Mouse (Mus musculus) frontal cortex, postnatal 25 days (tissue): Measurements from ENCODE around the gene Mark2.

ENCODE experiments used
- DNase-seq, 2 experiments: peaks; one replicate each; pipeline ENCODE4 v3.0.0; 2022; ENCODE audit warnings: low spot score in 2 of 2

Mark2 gene

DNA sequence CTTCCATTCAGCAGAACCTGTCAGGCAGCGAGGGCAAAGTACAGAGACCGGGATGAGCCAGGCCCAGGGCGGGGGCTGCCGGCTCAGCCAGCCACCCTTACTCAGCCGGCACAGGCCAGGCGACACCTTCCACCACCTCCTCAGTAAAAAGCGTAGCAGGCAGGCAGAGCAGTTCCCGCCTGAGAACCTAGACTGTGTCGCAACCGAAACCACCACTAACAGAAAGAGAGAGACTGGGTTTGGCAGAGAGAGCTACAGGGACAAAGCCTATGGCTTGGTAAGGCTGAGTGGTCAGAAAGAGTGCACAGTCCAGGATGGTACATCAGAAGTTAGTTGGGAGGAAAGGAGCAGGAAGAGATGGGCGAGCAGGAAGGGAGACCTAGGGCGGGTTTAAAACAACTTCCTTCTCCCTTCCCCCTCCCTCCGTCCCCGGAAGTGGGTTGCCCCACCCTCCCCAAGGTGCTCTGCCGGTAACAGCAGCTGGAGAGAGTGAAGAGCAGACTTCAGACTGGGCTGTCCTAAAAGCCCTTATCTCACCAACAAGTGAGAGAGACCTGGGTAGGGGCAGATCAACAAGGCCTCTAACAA is 46.5 kb downstream of the Mark2 start:
- no peak for DNase-seq

GRCm38 (mm10) chr19:7294098-7294876 is 47.4 kb downstream of the Mark2 start:
- DNase-seq, result no peak

DNA sequence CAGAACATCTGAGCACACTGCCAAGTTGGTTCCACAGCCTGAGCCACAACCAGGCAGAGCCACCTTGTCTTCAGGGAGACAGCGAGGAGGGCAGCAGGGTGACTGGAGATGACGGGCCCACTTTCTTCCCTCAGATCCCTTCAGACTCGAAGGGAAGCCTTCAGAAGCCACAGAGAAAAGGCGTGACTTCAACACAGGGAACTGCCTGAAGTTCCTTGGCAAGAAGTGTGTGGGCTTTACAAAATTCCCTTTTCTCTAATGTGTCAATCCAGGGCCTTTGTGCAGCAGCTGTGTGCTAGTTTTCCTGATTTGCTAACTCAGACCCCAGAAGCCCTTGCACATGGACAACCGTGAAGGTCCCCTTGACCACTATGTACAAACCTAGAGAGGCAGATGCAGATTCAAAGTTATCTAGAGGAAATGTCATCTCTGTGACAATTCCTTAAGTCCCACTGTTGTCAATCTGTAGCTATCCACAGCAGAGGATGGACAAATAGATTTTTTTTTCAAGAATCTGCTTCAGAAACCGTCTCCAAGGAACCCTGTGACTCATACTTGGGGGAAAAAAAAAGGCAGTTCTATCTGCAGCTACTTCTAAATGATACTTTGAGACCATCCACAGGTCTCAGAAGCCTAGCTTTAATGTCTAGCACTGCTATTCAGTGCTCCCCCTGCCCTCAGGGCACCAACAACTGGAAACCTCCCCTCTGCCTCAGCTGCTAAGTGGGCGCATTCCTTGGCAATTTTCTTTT is 49.5 kb downstream of the Mark2 start:
- DNase-seq, result no peak

DNA sequence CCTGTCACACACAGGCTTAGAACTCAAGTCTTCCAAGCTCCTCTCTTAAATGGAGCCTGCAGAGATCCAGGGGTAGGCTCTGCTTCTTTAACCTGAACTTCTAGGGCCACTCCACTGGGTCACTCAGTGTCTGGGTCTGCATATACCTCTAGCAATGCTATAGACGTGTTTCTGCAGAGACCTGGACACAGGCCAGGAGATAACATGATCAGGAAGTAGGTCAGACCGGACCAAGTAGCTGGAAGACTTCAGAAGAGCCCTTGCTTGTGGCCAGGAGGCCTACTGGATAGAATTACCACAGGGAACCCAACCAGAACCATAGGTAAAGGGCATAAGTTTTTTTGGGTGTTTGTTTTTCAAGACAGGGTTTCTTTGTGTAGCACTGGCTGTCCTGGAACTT is 51.9 kb downstream of the Mark2 start:
- no peak for DNase-seq

DNA sequence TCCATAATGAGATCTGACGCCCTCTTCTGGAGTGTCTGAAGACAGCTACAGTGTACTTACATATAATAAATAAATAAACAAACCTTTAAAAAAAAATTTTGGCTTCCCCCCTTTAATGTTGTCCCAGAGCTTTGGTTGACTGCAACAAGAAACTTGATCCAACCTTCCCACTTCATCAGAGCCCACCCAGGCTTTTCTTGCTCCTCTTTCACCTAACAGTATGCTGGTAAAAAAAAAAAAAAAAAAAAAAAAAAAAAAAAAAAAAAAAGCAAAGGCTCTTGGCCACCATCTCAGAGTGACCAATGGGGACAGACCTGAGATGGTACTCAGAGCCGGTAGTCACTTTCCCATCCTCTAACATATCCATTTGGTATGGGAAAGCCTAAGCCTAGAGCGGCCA is 53.4 kb downstream of the Mark2 start:
- no peak for DNase-seq

- DNase-seq, result no peak
Observed at GRCm38 (mm10) chr19:7286563-7287315, 54.9 kb downstream of the Mark2 start.

DNA sequence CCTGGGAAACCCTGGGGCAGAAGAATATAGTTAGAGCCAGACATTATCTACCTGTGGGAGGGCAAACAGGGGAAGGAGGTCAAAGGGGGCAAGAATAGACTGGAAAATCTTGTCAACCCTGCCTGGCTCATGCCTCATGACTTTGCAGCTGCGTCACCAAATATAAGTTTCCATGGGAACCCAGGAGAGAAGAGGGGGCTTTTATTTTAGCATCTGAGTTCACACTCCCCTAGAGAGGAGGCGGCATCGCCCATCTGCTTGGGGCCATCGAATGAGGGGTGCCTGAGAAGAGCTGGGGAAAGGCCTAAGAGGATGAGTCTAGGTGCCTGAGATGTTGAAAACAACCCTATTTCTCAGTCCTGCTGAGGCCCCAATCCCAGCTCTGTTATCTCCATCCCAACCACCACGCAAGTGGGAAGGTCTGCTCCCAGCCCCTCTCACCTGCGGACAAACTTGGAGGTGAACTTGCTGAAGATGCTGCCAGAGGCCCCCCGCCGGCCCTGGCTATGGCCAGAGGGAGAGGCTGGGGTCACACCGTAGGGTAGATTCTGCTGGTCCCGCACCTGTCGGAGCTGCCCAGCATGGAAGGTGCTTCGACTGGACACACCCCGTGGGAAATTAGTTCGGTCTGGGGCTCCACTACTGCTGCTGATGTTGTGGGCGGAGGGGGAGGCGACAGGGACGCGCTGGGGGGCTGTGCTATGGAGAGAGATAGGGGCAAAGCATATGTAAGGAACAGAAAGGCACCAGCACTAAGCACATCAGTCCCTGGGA is 60.9 kb downstream of the Mark2 start:
- DNase-seq, result no peak

- DNase-seq, result no peak
Observed at GRCm38 (mm10) chr19:7279114-7279513, 62.5 kb downstream of the Mark2 start.

- DNase-seq, result no peak
Observed at GRCm38 (mm10) chr19:7278200-7278906, 63.3 kb downstream of the Mark2 start.

DNA sequence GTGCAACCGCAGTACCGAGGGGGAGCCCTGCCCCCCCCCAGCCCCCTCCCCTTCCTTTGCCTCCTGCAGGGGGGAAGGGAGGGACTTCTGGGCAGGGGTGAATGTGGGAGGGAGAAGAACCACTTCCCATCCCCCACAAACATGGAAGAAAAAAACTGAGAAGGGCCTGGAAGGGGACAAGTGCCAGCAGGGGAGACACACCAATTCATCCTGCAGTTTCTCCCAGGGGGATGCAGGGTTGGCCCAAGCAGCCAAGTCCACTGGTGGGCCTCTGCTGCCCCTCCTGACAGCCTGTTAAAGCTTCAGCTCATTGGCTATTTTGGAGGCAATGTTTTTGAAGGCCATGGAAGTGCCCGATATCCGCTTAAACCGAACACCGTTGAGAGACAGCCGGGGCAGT is 64.9 kb downstream of the Mark2 start:
- no peak for DNase-seq

DNA sequence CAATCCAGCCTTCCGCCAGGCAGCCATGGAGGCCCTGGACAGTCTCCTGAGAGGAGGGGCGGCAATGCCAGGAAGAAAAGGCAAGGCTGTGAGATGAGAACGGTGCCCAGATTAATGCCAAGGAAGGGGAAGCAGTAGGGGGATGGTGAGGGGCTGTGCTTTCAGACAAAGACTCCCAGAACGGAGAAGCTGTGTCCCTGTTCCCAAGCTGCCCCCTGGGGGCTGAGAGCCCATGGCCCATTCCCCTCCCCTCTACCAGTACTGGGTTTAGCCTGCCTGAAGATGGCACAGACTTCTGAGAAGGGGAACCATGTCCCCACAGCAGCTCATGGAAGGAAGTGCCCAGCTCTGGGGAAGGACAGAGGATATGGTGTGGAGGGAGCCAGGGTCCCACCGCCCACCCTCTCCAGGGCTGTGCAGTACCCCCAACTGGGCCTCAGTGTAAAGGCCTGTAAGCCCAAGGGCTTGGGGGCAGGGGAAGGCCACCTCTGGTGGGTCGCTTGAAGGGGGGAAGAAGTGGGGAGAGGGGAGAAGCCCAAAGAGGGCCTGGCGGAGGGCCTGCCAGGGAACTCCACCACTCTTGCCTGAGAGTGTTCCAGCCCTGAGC is 65.5 kb downstream of the Mark2 start:
- no peak for DNase-seq

DNA sequence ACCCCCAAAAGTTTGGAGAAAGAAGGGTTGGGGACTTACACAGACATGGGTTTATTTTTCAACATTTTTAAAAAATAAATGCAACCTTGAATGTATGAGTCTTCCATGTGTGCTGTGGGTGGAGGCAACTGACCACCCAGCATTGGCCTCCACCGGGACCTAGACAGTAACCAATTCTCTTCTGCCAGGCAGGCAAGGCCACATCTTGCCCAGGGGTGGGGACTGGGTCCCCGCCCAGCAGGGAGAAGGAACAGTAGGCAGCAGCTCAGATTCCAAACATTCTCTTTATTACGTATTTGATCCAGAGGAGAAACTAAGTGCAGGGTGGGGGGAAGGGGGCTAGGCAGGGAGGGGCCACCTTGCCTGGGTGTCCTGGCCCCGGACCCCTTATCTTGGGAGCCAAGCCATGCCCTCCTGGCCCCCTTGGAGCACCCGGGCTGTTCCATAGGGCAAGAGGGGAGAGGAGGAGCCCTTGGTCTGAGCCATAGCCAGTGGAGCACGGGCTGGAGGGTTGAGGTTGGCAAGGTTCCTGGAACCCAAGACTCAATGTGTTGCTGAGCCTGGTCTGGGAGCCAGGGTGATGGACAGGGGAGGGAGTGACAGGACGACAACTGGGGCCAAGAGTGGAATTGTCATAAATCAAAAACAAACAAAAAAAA is 66.4 kb downstream of the Mark2 start:
- DNase-seq, result no peak

GRCm38 (mm10) chr19:7274326-7274990 is 67.2 kb downstream of the Mark2 start:
- DNase-seq, result no peak

GRCm38 (mm10) chr19:7273486-7273885 is 68.2 kb downstream of the Mark2 start:
- DNase-seq, result no peak

DNA sequence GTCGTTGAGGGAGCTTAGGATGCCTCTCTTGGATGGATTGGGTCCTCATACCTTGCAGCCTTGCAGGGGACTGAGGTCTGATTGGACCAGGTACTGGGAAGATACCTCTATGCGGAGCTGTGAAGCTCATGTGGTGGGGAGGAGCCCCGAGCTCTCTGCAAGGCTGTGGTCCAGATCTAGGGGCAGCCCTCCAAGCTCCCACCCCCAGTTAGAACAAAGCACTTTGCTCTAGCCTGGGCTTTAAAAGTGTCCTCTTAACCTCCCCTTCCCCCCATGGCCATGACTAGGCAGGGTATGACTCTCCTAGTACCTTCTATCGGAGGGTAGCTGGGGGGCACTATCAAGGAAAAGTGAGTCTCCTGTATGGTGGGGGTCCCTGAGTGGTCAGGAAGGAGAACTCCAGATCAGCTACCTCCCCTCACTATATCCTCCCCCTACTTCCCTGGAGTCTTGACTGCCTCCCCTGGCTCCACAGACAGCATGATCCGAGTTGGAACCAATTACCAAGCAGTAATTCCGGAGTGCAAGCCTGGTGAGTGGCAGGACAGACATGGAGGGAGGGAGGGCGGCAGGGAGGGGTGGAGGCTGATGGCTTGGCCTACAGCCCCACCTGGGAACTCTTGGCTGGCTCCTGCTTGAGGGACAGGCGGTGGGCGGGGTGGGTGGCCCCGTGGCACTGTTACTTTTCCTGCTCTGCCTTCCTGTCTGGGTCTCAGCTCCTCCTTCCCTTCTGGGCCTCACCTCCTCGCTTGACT is 72.2 kb downstream of the Mark2 start:
- no peak for DNase-seq

DNA sequence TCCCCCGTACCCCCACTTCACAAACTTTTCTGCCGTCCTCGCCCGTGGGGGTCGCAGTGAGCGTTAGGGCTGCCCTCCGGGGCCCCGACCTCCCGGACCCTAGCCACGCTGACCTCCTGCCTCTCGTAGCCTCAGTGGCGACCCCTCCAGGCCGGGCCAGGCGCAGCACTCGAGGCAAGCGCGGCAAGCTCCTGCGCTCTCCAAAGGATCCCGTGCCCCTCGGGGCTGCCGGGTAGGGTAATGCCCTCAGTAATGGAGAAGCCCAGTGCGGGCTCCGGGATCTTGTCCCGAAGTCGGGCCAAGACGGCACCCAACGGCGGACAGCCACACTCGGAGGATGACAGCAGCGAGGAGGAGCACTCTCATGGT is 73.0 kb downstream of the Mark2 start:
- DNase-seq, result peak in 1 of 2 experiments; percentile 55

DNA sequence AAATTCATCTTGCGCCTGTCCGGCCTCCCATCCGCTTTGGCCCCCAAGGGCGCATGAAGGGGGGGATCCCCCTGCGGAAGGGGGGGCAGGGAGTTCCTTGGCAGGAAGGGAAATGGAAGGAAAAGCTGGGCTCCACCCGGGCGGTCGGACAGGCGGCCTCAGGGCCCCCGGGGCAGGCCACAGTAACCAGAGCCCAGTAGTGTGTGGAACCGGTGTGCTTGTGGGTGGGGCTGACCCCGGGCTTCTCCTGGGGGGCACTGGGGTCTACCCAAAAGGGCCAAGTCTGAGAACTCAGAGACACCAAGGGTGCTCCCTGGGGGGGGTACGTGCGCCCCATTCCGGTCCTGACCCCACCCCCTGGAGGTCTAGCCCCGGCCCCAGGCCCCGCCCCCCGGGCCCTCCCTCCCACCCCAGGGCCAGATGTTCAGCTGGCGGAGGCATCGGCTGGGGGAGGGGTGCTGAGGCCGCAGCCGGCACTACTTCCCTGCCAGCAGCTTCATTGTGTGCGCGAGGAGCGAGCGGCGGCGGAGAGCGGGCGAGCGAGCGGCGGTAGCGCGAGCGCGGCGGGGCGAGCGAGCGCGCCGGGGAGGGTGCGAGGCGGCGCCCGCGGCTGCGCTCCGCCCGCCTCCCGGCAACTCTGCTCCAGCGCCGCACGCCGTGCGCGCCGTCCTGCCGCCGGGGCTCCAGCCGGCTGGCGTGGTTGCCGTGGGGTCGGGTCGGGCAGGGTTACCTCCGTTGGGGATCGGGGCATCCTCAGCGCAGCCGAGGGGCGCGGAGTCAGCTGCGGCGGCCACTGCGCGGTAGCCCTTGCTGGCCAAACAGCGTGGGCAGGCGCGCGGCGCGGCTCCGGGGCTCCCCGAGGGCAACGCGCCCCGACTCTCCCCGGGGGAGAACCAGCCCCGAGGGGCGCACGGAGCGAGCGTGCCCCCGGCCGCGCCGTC is 73.6 kb downstream of the Mark2 start:
- no peak for DNase-seq
